Mouse (Mus musculus) neural tube, embryonic 15.5 days (tissue): Measurements from ENCODE around the gene Tbl1xr1. TPM values are rescaled to one million over a fixed set of nuclear protein-coding genes. Genes with fewer than 3 reads are reported as not detected.

Experiments used
- ATAC-seq: fragments of 200-750 bp; cut with Nextera tagmentation; 2 replicates; pipeline ENCODE4 v1.8.0; 2017; ENCODE audit warnings: mild to moderate bottlenecking, moderate TSS enrichment, moderate library complexity; ENCODE audit not compliant: low FRiP score
- H3K27ac ChIP-seq: fragments of 300-500 bp; sonication (generic); replicated peaks from 2 replicates; pipeline ENCODE4 v1.5.1; 2015; ENCODE audit warnings: mild to moderate bottlenecking, inconsistent platforms
- H3K27me3 ChIP-seq: fragments of 300-500 bp; sonication (generic); replicated peaks from 2 replicates; pipeline ENCODE4 v1.6.1; 2015; ENCODE audit warnings: inconsistent platforms
- H3K36me3 ChIP-seq: fragments of 300-500 bp; sonication (generic); 2 replicates; pipeline ENCODE4 v1.6.1; 2015; ENCODE audit warnings: inconsistent platforms
- H3K4me1 ChIP-seq: fragments of 300-500 bp; sonication (generic); 2 replicates; pipeline ENCODE4 v1.6.1; 2015; ENCODE audit warnings: inconsistent platforms
- H3K4me2 ChIP-seq: fragments of 300-500 bp; sonication (generic); 2 replicates; pipeline ENCODE4 v1.6.1; 2015; ENCODE audit warnings: inconsistent platforms, mild to moderate bottlenecking, moderate library complexity
- H3K4me3 ChIP-seq: fragments of 300-500 bp; sonication (generic); replicated peaks from 2 replicates; pipeline ENCODE4 v1.5.1; 2015; ENCODE audit warnings: mild to moderate bottlenecking, inconsistent platforms
- H3K9ac ChIP-seq: fragments of 300-500 bp; sonication (generic); replicated peaks from 2 replicates; pipeline ENCODE4 v1.6.1; 2015; ENCODE audit warnings: mild to moderate bottlenecking, inconsistent platforms
- H3K9me3 ChIP-seq: fragments of 300-500 bp; sonication (generic); replicated peaks from 2 replicates; pipeline ENCODE4 v1.6.1; 2016; ENCODE audit warnings: inconsistent platforms
- WGBS: fragments of 180-500 bp; shearing (Covaris S2); methylation state at CpG from one replicate; pipeline ENCODE4 v1.1.7; 2015; ENCODE audit warnings: mixed read lengths; 5-methylcytosine and 5-hydroxymethylcytosine counted together
- polyA plus RNA-seq: library from polyadenylated mRNA; unstranded; fragments of >200 nt; fragmentation: Nextera tagmentation; extraction: Ambion mirVana; gene quantifications from 2 replicates; pipeline ENCODE4 v1.2.1, GENCODE M21; 2015

The Tbl1xr1 gene
- polyA plus RNA-seq, 1 experiment from 2014 or later = 16.1 TPM

- no peaks in the 10 kb centered on the region for H3K36me3 ChIP-seq
- H3K4me1 ChIP-seq = peaks cover 34% of the 10 kb centered on the region
- WGBS = under 1% methylated on average over 28 of the region's 28 CpGs
- peak overlapping the region; percentile 74 for H3K4me2 ChIP-seq
- no peaks in the 10 kb centered on the region for H3K27me3 ChIP-seq
- no peaks in the 10 kb centered on the region for H3K9me3 ChIP-seq
- H3K9ac ChIP-seq = peak overlapping the region; percentile 76
- 0 out of 2 replicates have a peak, but pooled peaks have one; percentile 7 for ATAC-seq
- H3K27ac ChIP-seq = peak overlapping the region; percentile 99
- H3K4me3 ChIP-seq = peak overlapping the region; percentile 89
These were observed 950 bp upstream of the Tbl1xr1 start for GRCm38 (mm10) chr3:22075517-22075886.

- Histone ChIP-seq H3K36me3 (no peaks in the 10 kb centered on the region), H3K4me1 (peaks cover 34% of the 10 kb centered on the region), H3K9me3 (no peaks in the 10 kb centered on the region), H3K27ac (peak overlapping the region; percentile 99), H3K4me3 (peak overlapping the region; percentile 89), H3K27me3 (no peaks in the 10 kb centered on the region), H3K4me2 (peak overlapping the region; percentile 74), H3K9ac (peak overlapping the region; percentile 76)
- 1% methylated on average over 61 of the region's 70 CpGs for whole genome bisulfite sequencing
- ATAC-seq = peak; percentile 92
These were observed 428 bp upstream of the Tbl1xr1 start for GRCm38 (mm10) chr3:22075887-22076560.

- Histone ChIP-seq H3K9me3 (no peaks in the 10 kb centered on the region), H3K9ac (peak overlapping the region; percentile 84), H3K4me1 (peaks cover 45% of the 10 kb centered on the region), H3K4me3 (peak overlapping the region; percentile 89), H3K4me2 (peak overlapping the region; percentile 74), H3K36me3 (no peaks in the 10 kb centered on the region), H3K27me3 (no peaks in the 10 kb centered on the region), H3K27ac (peak overlapping the region; percentile 99)
- ATAC-seq = peak; percentile 60
- WGBS = under 1% methylated on average over 53 of the region's 64 CpGs
These were observed 644 bp downstream of the Tbl1xr1 start for GRCm38 (mm10) chr3:22076936-22077656.

GRCm38 (mm10) chr3:22077657-22078475, 1.4 kb downstream of the Tbl1xr1 start:
- H3K4me3 ChIP-seq = peak overlapping the region; percentile 89
- no peaks in the 10 kb centered on the region for H3K36me3 ChIP-seq
- 3% methylated on average over 9 of the region's 9 CpGs for WGBS
- H3K4me1 ChIP-seq = peaks cover 49% of the 10 kb centered on the region
- peak overlapping the region; percentile 99 for H3K27ac ChIP-seq
- peak overlapping the region; percentile 74 for H3K4me2 ChIP-seq
- no peak for ATAC-seq
- H3K27me3 ChIP-seq = no peaks in the 10 kb centered on the region
- H3K9me3 ChIP-seq = no peaks in the 10 kb centered on the region
- peak overlapping the region; percentile 84 for H3K9ac ChIP-seq

- no peaks in the 10 kb centered on the region for H3K27me3 ChIP-seq
- peaks cover 46% of the 10 kb centered on the region for H3K4me1 ChIP-seq
- H3K27ac ChIP-seq = 0 out of 2 replicates have a peak overlapping the region, but pooled peaks have one; percentile 99
- WGBS = 59% methylated on average over 3 of the region's 3 CpGs
- no peaks in the 10 kb centered on the region for H3K36me3 ChIP-seq
- no peak overlapping the region; the same call in 1 of the 2 replicates for H3K9ac ChIP-seq
- H3K4me2 ChIP-seq = peak overlapping the region; percentile 74
- no peak for ATAC-seq
- peak overlapping the region; percentile 89 for H3K4me3 ChIP-seq
- no peaks in the 10 kb centered on the region for H3K9me3 ChIP-seq
These were observed 2.1 kb downstream of the Tbl1xr1 start for GRCm38 (mm10) chr3:22078529-22078928.

GRCm38 (mm10) chr3:22081869-22082268, 5.4 kb downstream of the Tbl1xr1 start:
- H3K4me1 ChIP-seq = peaks cover 40% of the 10 kb centered on the region
- H3K4me2 ChIP-seq = no peak overlapping the region
- H3K9ac ChIP-seq = no peak overlapping the region
- H3K27me3 ChIP-seq = no peaks in the 10 kb centered on the region
- H3K4me3 ChIP-seq = no peak overlapping the region
- no peaks in the 10 kb centered on the region for H3K9me3 ChIP-seq
- WGBS = 83% methylated on average over 4 of the region's 4 CpGs
- no peaks in the 10 kb centered on the region for H3K36me3 ChIP-seq
- no peak overlapping the region for H3K27ac ChIP-seq
- ATAC-seq = no peak

- Histone ChIP-seq H3K36me3 (no peaks in the 10 kb centered on the region), H3K4me1 (peaks cover 37% of the 10 kb centered on the region), H3K9ac (no peak overlapping the region), H3K27me3 (no peaks in the 10 kb centered on the region), H3K4me3 (no peak overlapping the region), H3K4me2 (no peak overlapping the region), H3K27ac (no peak overlapping the region), H3K9me3 (no peaks in the 10 kb centered on the region)
- ATAC-seq = no peak
- 92% methylated on average over 4 of the region's 4 CpGs for WGBS
These were observed 6.4 kb downstream of the Tbl1xr1 start for GRCm38 (mm10) chr3:22082823-22083222.

- Histone ChIP-seq H3K4me1 (peaks cover 22% of the 10 kb centered on the region), H3K4me3 (no peak overlapping the region), H3K9ac (no peak overlapping the region), H3K27ac (no peak overlapping the region), H3K27me3 (no peaks in the 10 kb centered on the region), H3K4me2 (no peak overlapping the region), H3K36me3 (no peaks in the 10 kb centered on the region), H3K9me3 (no peaks in the 10 kb centered on the region)
- 84% methylated on average over 10 of the region's 10 CpGs for WGBS
- ATAC-seq = no peak
These were observed 8.0 kb downstream of the Tbl1xr1 start for GRCm38 (mm10) chr3:22084222-22084996.

- H3K4me1 ChIP-seq = peaks cover 12% of the 10 kb centered on the region
- no peaks in the 10 kb centered on the region for H3K9me3 ChIP-seq
- H3K36me3 ChIP-seq = no peaks in the 10 kb centered on the region
- H3K4me3 ChIP-seq = no peak overlapping the region
- 80% methylated on average over 3 of the region's 3 CpGs for WGBS
- H3K9ac ChIP-seq = no peak overlapping the region
- no peaks in the 10 kb centered on the region for H3K27me3 ChIP-seq
- no peak for ATAC-seq
- no peak overlapping the region for H3K4me2 ChIP-seq
- no peak overlapping the region for H3K27ac ChIP-seq
These were observed 13.4 kb downstream of the Tbl1xr1 start for GRCm38 (mm10) chr3:22089825-22090224.

GRCm38 (mm10) chr3:22090431-22091265, 14.2 kb downstream of the Tbl1xr1 start:
- no peak for ATAC-seq
- Histone ChIP-seq H3K4me3 (no peak overlapping the region), H3K27ac (no peak overlapping the region), H3K36me3 (no peaks in the 10 kb centered on the region), H3K4me1 (peaks cover 12% of the 10 kb centered on the region), H3K27me3 (no peaks in the 10 kb centered on the region), H3K4me2 (no peak overlapping the region), H3K9ac (no peak overlapping the region), H3K9me3 (no peaks in the 10 kb centered on the region)
- 67% methylated on average over 8 of the region's 8 CpGs for WGBS
